Mouse (Mus musculus) erythroblast, adult 5-6 weeks (primary cell): ENCODE results near the gene Whamm. TPM values are rescaled to one million over a fixed set of nuclear protein-coding genes. Genes with fewer than 3 reads are reported as not detected.
A peak's percentile ranks its signal among the peaks of the same experiment; 100 is the strongest.

ENCODE experiments used
- ATAC-seq: replicated peaks from 2 replicates; pipeline ENCODE4 v1.8.0; 2016; ENCODE audit warnings: moderate number of reproducible peaks, mild to moderate bottlenecking, moderate TSS enrichment, inconsistent platforms; ENCODE audit not compliant: poor library complexity, low FRiP score, severe bottlenecking
- total RNA-seq, 2 experiments: library from RNA; stranded (forward) in 1 of 2; stranded (reverse) in 1 of 2; fragments of 150-400 nt in 1 of 2; fragments of 200-764, 138-1000 nt in 1 of 2; gene quantifications; 2 replicates each; pipeline versions ENCODE4 v1.2.3 to v1.2.4; 2015 to 2017; ENCODE audit warnings: low replicate concordance in 2 of 2

The Whamm gene
- total RNA-seq (2015; ENCODE audit: low replicate concordance) (19.4 and 22.3 TPM in 2 replicates), total RNA-seq (2017; ENCODE audit: low replicate concordance) (40.6 and 47.5 TPM in 2 replicates)

GRCm38 (mm10) chr7:81571108-81571940 lies at the start of gene Whamm:
Gene Whamm (plus strand): TSS chr7:81571266.
- ATAC-seq = peak; percentile 90

- ATAC-seq = peak; percentile 99
Observed at GRCm38 (mm10) chr7:81523008-81523662, 47.9 kb upstream of the Whamm start.

GRCm38 (mm10) chr7:81523663-81524017 lies 47.4 kb upstream of the Whamm start:
- ATAC-seq = no peak

- ATAC-seq = no peak
Observed at GRCm38 (mm10) chr7:81528918-81529317, 42.1 kb upstream of the Whamm start.

- ATAC-seq = no peak
Observed at GRCm38 (mm10) chr7:81531462-81531861, 39.6 kb upstream of the Whamm start.

- no peak for ATAC-seq
Observed at GRCm38 (mm10) chr7:81536478-81536877, 34.6 kb upstream of the Whamm start.

- ATAC-seq = no peak
Observed at GRCm38 (mm10) chr7:81538070-81538675, 32.9 kb upstream of the Whamm start.

GRCm38 (mm10) chr7:81539565-81539964 lies 31.5 kb upstream of the Whamm start:
- ATAC-seq = no peak

- ATAC-seq = no peak
Observed at GRCm38 (mm10) chr7:81540999-81541398, 30.1 kb upstream of the Whamm start.

- no peak for ATAC-seq
Observed at GRCm38 (mm10) chr7:81541924-81542524, 29.0 kb upstream of the Whamm start.

- no peak for ATAC-seq
Observed at GRCm38 (mm10) chr7:81542934-81543333, 28.1 kb upstream of the Whamm start.

- ATAC-seq = no peak
Observed at GRCm38 (mm10) chr7:81548864-81549263, 22.2 kb upstream of the Whamm start.

GRCm38 (mm10) chr7:81553589-81553988 lies 17.5 kb upstream of the Whamm start:
- no peak for ATAC-seq

- ATAC-seq = peak; percentile 66
Observed at GRCm38 (mm10) chr7:81554369-81554768, 16.7 kb upstream of the Whamm start.

- no peak for ATAC-seq
Observed at GRCm38 (mm10) chr7:81556839-81557238, 14.2 kb upstream of the Whamm start.

- no peak for ATAC-seq
Observed at GRCm38 (mm10) chr7:81557252-81557984, 13.6 kb upstream of the Whamm start.

GRCm38 (mm10) chr7:81557985-81558360 lies 13.1 kb upstream of the Whamm start:
- no peak for ATAC-seq

- ATAC-seq = no peak
Observed at GRCm38 (mm10) chr7:81559231-81559980, 11.7 kb upstream of the Whamm start.
